ENCODE assay signal across 18 mouse cellular contexts in genomic region chr13:42110416-42110815, GRCm38 (mm10).
"Had no signal": no experiment of that assay in that cellular context is flagged by ENCODE, and none has a peak within 500 bp of the region (broad histone marks: within the 10 kb centered on the region; RNA-seq: fewer than 3 reads in every experiment).

No protein-coding gene starts in this region.

- H3K4me3 ChIP-seq: layer of hippocampus, adult 2 months; liver, embryonic 13.5 days; midbrain, embryonic 12.5 days; midbrain, embryonic 15.5 days; neural tube, embryonic 12.5 days; neural tube, embryonic 15.5 days had no signal

- H3K27ac ChIP-seq: kidney, postnatal 0 days; layer of hippocampus, adult 2 months; liver, embryonic 13.5 days; macrophage; midbrain, embryonic 12.5 days; midbrain, embryonic 15.5 days; neural tube, embryonic 12.5 days; neural tube, embryonic 15.5 days had no signal

- H3K27me3 ChIP-seq: liver, embryonic 13.5 days; midbrain, embryonic 12.5 days; midbrain, embryonic 15.5 days; neural tube, embryonic 12.5 days; neural tube, embryonic 15.5 days had no signal

- H3K36me3 ChIP-seq: liver, embryonic 13.5 days; midbrain, embryonic 12.5 days; midbrain, embryonic 15.5 days; neural tube, embryonic 12.5 days; neural tube, embryonic 15.5 days had no signal

- H3K4me2 ChIP-seq: liver, embryonic 13.5 days; lung, embryonic 14.5 days; midbrain, embryonic 12.5 days; midbrain, embryonic 15.5 days; neural tube, embryonic 12.5 days; neural tube, embryonic 15.5 days had no signal

- ATAC-seq: lung, postnatal 0 days; midbrain, embryonic 15.5 days had no signal

- H3K9ac ChIP-seq: liver, embryonic 13.5 days; lung, embryonic 14.5 days; midbrain, embryonic 12.5 days; midbrain, embryonic 15.5 days; neural tube, embryonic 12.5 days; neural tube, embryonic 15.5 days had no signal

- H3K9me3 ChIP-seq: liver, embryonic 13.5 days; midbrain, embryonic 12.5 days; midbrain, embryonic 15.5 days; neural tube, embryonic 12.5 days; neural tube, embryonic 15.5 days had no signal

- DNase-seq: kidney, adult 9 months; kidney, postnatal 25 days; layer of hippocampus, adult 9-11 months; liver, embryonic 13.5 days; lung, embryonic 14.5 days; right cerebral cortex, adult 18-20 months; right cerebral cortex, postnatal 25 days; spleen, adult 18-20 months; thymus, adult 18-20 months; thymus, postnatal 36 days had no signal
